Mouse (Mus musculus): ENCODE measurements around the gene Mill2. TPM values are rescaled to one million over a fixed set of nuclear protein-coding genes. Genes with fewer than 3 reads are reported as not detected.
A peak's percentile ranks its signal among the peaks of the same experiment; 100 is the strongest.
"Not testable (repeated sequence)": the region's sequence is repeated elsewhere in the genome, so short reads cannot be mapped to it uniquely, and the experiment has no call there.

Gene Mill2
- polyA plus RNA-seq (2017; shearing (Covaris generic)), result under 1 TPM; 0.57 to 0.67 (median 0.58) TPM

DNA sequence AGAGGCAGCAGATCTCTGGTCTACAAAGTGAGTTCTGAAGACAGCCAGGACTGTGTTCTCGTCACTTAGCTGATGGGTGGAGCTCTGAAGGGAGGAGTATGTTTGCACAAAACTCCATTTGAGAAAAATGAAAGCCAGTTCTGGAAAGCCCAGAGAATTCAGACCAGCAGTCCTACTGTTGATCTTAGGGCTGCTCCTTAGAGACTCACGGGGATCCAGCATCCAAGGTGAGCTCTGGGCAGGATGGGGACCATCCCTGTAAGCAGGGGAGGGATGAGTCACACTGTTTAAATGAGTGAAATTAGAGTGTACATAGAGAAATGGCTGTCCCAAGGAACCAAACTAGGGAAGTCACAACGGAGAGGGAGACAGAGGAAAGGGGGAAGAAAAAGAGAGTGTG, at the start of gene Mill2:
Gene Mill2 (plus strand): TSS at position 102 of the 400 bp plus-strand sequence.
- ATAC-seq, result peak; percentile 19

DNA sequence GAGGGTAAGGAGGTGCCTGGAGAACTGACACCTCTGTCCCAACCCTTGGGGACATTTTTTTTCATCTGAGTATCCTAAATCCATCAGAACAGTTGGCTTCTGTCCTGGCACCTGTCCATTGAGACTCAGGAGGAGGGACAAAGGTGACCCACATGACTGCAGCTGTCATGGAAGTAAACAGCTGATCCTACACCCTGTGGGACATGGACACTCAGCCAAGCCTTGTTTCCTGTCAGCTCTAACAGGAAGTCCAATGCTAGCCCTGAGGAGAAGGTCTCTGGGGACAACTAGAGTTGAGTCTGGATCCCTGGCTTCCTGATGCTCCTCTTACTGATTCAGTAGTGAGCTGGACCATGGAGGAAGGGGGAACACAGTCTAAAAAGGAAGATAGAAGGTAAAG, 49.1 kb upstream of the Mill2 start:
- not testable (repeated sequence) for ATAC-seq

DNA sequence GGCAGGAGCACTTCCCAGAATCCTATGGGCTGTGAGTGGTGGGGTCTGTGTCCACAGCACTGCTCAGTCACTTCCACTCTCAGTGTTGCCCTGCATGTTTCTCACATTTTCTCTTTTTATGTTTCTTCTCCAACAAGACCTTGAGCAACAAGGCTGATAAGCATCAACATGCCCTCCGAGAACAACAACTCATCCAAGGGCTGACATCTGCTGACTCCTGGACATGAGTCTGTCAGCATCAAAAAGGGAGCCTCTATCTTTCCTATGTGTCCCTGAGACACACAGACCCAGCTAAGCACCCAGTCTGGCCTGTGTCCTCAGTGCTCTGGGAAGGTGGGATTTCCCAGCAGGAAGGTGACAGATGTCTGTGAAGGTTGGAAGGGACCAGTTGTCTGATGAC, 41.3 kb upstream of the Mill2 start, which contains the start of gene Psg19:
Gene Psg19 (minus strand): TSS at position 101 of the 400 bp plus-strand sequence.
- no peak for ATAC-seq

DNA sequence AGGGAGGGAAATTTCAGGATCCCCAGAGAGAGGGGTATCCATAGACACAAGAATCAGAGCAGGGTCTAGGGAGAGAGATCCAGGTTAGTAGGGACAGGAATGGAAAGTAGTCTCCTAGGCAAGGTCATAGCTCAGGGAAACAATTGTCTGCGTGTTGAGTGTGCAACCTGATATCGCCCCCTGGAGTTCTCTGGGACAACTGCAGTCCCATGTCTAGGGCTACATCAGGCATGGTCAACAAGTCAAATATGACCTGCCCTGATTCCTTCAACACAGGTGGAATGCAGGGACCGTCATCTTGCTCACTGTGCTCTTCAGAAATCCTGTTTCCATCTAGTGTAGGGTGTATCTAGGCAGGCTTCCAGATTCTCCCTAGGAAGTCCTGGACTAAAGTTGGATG, 40.6 kb upstream of the Mill2 start:
- no peak for ATAC-seq

DNA sequence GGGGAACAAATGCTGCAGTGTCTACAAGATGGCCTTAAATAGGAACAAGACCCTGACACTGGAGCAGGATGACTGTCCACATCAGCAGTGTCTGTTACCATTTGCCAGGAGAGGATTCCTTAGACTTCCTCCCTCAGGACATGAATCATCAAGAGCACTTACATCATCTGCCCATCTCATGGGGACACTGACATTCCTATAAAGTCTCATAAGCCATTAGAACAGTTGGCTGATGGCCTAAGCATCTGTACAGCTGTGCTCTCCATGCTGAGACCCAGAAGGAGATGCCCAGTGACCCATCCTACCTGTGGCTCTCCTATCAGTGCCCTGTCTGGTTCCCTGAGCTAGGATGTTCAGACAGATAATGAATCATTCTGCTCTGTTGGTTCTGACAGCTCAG, 36.2 kb upstream of the Mill2 start:
- ATAC-seq, result no peak

DNA sequence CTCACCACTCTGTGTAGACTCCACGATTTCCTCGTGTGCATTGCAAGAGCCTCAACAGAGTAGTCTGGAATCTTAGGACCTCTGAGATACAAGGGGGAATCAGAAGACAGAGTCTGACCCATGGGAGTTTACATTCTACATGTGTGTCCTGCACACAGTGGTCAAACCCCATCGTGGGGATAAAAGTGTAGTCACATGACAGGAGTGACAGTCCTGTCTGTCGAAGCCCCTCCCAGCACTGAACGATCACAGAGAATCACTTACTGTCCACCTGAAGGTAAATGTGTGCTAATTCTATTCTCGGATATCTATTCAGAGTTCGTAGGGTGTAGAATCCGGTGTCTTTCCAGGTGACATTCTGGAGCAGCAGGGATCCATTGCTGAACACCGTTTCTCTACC, 21.5 kb upstream of the Mill2 start:
- no peak for ATAC-seq

DNA sequence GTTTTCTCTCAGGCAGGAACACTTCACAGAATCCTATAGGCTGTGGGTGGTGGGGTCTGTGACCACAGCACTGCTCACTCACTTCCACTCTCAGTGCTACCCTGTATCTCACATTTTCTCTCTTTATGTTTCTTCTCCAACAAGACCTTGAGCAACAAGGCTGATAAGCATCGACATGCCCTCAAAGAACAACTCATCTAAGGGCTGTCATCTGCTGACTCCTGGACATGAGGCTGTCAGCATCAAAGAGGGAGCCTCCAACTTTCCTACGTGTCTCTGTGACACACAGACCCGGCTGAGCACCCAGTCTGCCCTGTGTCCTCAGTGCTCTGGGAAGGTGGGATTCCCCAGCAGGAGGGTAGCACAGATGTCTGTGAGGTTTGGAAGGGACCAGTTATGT, 18.3 kb upstream of the Mill2 start, which contains the start of gene Psg17:
Gene Psg17 (minus strand): TSS at position 101 of the 400 bp plus-strand sequence.
- no peak for ATAC-seq

DNA sequence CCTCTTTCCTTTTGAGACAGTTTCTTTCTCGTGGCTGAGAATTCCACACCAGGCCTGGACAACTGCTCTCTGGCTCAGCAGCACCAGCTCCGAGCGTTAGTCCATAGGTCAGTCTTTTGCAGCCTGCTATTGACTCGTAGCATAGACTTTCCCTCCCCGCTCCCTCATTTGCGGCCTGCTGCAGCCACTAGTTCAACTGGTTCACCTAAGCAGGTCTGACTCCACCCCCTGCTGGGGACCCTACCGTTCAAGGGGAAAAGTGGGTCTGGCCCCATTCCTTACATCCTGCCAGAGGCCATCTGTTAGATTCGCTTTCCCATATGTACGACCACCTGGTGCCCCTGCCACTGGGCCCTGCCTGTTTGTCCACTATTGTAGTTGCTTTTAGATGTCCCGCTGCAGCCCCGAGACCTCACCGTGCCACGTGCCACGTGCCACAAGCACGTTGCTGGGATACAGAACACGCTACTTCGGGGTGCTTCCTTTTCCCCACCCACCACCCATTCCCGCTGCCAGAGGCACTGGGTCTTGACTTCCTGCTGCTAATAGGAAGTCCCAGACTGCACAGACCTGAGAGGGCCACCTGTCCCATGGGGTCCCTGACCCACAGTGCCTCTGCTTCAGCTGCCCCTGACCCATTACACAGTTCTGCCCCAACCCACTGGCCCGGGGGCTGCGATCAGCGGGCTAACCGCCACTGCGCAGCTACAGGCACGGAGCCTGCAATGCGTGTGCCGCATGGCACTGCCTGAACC, 11.8 kb upstream of the Mill2 start:
- no peak for ATAC-seq

DNA sequence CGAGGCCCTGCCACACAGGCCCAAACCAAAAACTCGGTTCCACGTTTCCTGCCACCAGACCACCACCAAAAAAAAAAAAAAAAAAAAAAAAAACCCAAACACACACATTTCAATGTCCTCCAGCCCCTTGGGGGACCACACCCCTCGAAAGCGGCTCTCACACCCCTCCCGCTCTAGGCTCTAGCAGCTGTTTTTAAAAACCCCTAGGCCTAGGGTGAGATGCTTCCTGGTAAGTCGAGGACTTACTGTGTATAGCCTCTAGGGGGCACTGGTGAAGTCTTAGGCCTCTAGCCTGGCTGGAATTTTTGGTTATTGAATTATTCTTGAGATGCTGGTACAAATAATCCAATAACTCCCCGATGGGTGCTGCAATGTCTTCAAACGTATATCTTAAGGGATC, 11.2 kb upstream of the Mill2 start:
- no peak for ATAC-seq

DNA sequence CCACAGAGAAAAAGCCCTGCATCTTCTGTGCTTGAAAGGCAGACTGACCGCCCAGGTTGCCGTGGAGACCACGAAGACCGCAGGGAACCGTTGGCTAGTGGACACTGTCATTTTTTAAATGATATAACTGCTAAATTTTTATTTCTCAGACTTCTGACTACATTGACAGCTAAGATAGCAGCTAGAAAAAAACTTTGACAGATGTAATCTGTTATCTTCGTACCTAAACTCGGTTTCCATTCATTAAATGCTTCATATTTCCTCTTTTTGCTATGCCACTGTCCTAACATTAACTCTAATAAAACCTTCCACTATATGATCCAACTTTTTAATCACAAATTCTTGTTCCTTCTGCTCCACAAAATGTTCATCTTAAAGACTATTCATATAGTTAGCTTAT, 10.2 kb upstream of the Mill2 start:
- ATAC-seq, result no peak

DNA sequence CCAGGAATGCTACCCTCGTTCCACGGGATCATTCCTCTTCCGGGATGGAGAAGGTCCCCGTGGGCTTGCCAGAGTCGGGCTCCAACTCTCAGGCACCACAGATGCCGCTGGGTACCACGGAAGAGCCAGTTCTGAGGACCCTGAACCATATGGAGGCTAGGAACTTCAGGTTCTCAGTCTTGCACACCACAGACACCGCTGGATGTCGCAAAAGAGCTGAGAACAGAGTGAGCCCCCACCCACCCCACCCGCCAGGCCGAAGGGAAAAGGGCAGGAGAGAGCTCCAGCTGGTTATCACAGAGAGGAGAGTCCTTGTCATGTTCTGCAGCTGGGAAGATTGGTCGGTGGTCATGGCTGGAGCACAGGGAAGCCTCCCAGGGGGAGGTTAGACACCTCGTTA, 7.5 kb upstream of the Mill2 start:
- ATAC-seq, result no peak

DNA sequence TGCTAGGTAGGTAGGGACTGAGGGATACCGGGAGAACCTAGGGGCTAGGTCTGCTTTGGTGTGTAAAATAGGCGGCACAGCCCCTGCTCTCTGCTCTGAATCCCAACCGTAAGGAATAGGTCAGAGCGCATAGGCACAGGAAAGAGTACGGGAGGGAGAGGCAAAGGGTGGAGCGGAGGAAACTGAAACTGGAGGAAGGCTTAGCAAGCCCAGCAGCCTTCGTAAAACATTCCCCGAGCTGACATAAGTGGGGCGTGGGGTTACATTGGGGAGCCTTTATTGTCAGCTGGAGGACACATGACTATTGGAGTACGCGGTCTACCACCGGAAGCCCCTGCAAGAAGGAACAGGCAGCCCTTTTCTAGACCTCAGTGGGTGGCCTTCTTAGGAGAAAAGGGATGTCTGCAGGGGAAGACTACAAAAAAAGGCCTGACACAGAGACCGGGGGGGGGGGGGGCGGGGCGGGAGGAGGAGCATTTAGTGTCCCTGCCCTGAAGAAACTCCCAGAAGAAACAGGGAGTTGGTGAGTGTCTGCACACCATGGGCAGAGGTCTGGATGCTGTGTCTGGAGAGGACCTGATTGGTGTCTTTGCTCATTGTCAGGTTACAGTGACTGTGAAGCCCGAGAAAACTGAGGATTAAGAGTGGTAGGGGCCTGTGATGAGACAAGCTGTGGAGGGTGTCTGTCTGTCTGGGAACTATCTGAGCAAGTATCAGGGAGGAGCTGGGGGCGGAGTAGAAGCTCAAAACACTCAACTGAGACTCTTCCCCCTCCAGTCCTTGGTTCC, 814 bp downstream of the Mill2 start:
- ATAC-seq, result peak; percentile 90

DNA sequence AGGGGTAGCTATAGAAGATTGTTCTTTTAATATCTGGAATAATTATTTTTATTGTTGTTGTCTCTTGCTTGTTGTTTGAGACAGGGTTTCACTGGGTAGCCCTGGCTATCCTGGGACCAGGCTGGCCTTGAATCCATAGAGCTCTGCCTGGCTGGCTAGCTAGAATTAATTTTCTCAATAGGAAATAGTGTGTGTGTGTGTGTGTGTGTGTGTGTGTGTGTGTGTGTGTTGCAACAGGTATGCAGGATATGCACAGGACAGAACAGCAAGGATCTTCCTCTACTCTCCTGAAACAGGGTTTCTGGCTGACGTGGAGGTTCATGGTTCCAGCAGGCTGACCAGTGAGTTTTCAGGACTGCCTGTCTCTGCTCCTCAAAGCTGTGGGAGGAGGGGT, 1.4 kb downstream of the Mill2 start:
- no peak for ATAC-seq

DNA sequence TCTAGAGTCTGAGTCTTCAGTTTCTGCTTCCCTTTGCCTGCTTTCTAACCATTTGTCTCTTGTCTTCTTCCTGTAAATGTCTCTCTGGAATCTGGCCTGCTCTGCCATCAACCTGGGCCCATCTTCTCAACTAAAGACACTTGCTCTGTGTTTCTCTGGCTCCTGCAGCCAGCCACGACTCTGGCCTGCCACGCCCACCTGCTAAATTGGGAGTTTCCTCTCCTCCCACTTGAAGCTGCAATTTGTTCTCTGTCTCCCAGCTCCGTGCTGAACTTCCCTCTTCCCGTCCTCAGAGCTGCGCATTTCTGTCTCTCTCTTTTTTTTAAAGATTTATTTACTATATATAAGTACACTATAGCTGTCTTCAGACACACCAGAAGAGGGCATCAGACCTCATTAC, 5.0 kb downstream of the Mill2 start:
- no peak for ATAC-seq

DNA sequence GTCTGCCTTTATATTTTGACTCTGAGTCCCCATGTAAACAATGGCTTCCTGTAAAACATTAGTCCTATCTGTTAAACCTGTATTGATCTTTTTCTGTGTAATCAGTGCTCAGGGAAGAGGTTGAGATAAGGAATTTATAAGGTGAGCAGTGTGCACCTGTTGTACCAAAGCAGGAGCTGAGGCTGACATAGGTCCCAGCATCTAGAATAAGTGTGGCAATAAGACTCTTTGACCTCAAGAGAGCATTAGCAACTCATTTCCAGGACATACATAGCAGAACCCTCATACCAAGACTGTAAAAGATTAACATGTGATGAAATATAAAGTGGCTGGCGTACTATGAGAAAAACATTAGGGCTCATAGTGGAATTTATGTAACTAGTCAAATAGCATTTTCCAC, 8.6 kb downstream of the Mill2 start:
- ATAC-seq, result no peak

DNA sequence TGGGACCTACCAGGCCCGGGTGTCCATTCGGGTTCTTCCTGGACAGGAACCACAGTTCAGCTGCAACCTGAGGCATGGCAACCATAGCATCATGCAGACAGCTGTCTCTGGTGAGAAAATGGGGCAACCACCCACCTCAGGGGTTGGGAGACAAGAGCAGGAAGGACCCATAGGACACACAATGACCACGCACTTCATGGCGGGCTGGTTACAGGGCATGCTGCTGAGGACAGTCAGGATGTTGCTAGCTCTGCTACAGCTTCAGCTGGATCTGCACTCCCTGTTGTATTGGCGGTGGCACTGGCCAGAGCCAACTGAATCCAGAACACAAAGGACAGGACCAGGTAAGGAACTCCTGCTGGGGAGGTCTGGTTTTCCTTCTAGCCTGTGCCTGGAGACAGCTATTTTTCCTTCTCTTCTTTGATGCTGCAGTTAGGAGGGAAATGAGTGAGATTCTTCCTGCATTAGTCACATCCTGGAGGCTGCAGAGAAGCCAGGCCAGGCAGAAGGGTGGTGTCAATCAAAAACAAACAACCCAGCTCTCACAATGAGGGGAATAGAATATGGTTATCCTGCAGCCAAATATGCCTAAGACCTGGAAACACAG, 18.6 kb downstream of the Mill2 start:
- ATAC-seq, result no peak

DNA sequence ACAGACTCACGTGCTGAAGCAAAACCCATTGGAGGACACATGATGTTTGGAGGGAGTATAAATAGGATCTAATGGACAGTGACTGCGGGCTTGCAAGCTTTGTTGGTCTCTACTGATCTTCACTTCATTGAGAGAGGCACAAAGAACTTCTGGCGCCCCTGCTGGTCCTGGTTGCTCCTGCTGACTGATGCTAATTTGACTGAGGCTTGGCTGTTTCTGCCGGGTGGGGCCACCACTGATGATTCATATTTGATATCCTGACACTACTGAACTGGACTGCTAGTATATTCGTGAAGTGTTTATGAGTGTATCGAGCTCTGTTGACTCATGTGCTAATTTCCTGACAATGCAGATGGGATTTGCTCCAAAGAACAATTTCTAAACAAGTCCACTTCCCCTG, 23.0 kb downstream of the Mill2 start:
- no peak for ATAC-seq

DNA sequence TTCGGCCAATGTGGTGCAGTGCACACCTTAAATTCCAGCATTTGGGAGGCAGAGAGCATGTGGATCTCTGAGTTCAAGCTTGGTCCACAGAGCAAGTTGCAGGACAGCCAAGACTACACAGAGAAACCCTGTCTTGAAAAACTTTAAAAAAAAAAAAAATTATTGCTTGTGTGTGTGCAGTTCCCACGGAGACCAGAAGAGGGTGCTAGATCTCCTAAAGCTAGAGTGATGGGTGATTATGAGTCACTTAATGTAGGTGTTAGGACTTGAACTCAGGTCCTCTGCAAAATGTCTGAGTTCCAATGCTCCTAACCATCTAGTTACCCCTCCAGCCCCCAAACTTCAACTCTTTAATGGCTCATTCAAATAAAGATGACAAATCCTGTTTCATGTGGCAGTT, 28.7 kb downstream of the Mill2 start:
- ATAC-seq, result no peak

DNA sequence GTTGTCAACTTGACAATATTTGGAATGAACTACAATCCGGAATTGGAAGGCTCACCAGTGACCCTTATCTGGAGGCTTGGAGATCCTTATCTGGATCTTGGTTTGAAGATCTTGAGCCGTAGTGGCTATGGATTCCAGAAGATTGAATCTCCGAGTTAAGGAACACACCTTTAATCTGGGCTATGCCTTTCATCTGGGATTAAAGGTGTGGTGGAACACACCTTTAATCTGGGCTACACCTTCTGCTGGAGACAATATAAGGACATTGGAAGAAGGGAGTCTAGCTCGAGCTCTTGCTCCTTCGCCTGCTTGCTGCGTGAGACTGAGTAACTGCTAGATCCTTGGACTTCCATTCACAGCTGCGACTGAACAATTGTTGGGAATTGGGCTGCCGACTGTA, 31.3 kb downstream of the Mill2 start, which contains the start of gene Pglyrp1:
Gene Pglyrp1 (plus strand): TSS at position 301 of the 400 bp plus-strand sequence.
- ATAC-seq, result not testable (repeated sequence)

DNA sequence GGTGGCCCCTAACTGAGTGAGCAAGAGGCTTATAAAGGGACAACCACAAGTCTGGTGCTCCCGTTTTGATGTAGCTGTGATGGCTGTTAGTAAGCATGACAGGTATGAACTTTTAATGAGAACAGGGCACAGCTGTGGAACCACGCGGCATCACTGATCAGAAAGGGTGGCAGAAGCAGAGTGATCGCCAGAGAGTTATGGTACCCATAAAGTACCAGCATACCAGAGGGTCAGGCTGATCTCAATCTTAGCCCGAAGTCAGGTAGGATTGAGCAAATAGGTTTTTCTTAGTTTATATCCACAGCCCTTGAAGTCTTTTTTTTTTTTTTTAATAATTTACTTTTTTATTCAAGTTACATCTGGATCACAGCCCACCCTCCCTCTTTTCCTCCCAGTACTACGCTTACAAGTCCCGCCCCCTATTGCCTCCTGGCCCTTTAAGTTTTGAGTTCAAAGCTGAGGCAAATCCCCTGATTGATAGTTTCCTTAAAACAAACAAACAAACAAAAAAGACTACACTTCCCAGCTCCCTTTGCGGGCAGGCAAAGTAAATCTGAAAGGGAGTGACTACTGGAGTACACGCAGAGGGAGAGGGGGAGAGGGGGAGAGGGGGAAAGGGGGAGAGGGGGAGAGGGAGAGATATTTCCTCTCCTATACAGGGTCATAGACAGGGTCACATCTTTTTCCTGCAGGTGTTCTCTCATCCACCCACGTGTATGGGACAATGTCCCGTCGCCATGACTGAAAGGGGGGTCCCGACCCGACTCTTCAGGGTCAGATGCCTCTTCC, 32.4 kb downstream of the Mill2 start:
- ATAC-seq, result no peak

DNA sequence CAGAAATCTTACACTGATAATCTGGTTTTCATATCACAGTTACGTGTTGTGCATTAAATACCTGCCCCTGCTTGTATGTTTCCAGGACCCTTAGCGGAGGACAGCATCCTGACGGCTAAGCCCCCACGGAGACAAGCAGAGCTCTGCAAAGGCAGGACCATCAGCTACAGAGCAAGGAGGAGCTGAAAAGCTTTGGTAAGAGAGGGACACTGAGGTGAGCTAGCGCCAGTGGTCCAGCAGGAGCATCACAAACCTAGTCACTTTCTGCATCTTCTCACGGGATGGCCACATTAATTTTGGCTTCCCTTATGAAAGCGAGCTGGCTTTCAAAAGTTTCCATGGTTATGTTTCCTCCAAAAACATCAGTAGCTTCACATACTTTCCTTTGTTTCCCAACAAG, 33.0 kb downstream of the Mill2 start:
- ATAC-seq, result no peak

DNA sequence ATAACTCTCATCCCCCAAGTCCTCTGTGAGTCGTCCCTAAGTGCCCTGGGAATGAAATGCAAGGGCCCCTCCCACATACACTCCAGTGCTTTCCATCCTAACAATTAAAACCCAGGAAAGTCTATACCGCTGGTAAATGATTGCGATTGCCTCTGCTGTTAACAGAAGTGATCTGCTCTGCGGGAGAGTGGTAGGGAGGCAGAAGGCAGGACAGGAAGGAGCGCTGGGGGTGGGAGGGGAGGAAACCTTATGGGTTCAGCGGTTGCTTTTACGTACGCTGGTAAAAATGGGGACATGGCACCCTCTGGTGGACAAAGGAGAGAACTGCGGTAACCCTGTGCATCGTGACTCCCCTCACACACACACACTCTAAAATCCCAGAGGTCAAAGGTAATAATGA, 33.5 kb downstream of the Mill2 start:
- peak; percentile 99 for ATAC-seq

DNA sequence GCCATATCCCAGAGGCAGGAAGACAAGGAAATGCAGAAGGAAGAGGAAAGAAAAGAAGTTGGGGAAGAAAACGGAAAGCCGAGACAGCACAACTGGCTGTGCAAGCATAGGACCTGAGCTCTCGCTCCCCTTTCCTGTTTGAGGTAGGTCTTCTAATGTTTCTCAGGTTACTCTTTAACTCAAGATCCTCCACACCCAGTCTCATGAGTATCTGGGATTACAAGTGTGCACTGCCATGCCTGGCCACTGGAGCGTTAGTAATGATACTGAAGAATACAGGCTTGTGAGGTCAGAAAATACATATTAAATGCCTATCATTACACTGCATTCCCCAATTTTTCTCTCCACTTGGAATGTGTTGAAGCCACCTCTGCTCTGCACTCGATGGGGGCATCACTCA, 35.6 kb downstream of the Mill2 start:
- ATAC-seq, result no peak
